Mouse (Mus musculus) limb, embryonic 14.5 days (tissue): ENCODE results near the gene Hnrnpul1. TPM values are rescaled to one million over a fixed set of nuclear protein-coding genes. Genes with fewer than 3 reads are reported as not detected.

Experiments
- ATAC-seq: fragments of 200-750 bp; cut with Nextera tagmentation; 2 replicates; pipeline ENCODE4 v1.8.0; 2017; ENCODE audit warnings: low read depth, moderate number of reproducible peaks, moderate TSS enrichment; ENCODE audit not compliant: low FRiP score
- DNase-seq: peaks from one replicate; pipeline ENCODE4 v3.0.0-alpha.2; 2015; ENCODE audit warnings: low spot score
- H3K27ac ChIP-seq: fragments of 300-500 bp; sonication (generic); replicated peaks from 2 replicates; pipeline ENCODE4 v1.5.1; 2014; ENCODE audit warnings: low read depth, mild to moderate bottlenecking, low read length, moderate library complexity, mixed read lengths
- H3K27me3 ChIP-seq: fragments of 300-500 bp; sonication (generic); 2 replicates; pipeline ENCODE4 v1.6.1; 2014; ENCODE audit warnings: low read length, mixed read lengths; ENCODE audit not compliant: control insufficient read depth, insufficient read depth
- H3K36me3 ChIP-seq: fragments of 300-500 bp; sonication (generic); 2 replicates; pipeline ENCODE4 v1.6.1; 2014; ENCODE audit warnings: mild to moderate bottlenecking, low read length, moderate library complexity, mixed read lengths; ENCODE audit not compliant: control insufficient read depth, insufficient read depth
- H3K4me1 ChIP-seq: fragments of 300-500 bp; sonication (generic); 2 replicates; pipeline ENCODE4 v1.6.1; 2014; ENCODE audit warnings: antibody characterized with exemption, low read length, mixed read lengths; ENCODE audit not compliant: control insufficient read depth, insufficient read depth
- H3K4me2 ChIP-seq: fragments of 300-500 bp; sonication (generic); replicated peaks from 2 replicates; pipeline ENCODE4 v1.6.1; 2014; ENCODE audit warnings: low read depth, mild to moderate bottlenecking, low read length, moderate library complexity; ENCODE audit not compliant: severe bottlenecking
- H3K4me3 ChIP-seq: fragments of 300-500 bp; sonication (generic); replicated peaks from 2 replicates; pipeline ENCODE4 v1.5.1; 2014; ENCODE audit warnings: low read length
- H3K9ac ChIP-seq: fragments of 300-500 bp; sonication (generic); 2 replicates; pipeline ENCODE4 v1.6.1; 2014; ENCODE audit warnings: mild to moderate bottlenecking, low read depth, low read length, moderate library complexity; ENCODE audit not compliant: severe bottlenecking
- H3K9me3 ChIP-seq: fragments of 300-500 bp; sonication (generic); 2 replicates; pipeline ENCODE4 v1.6.1; 2016; ENCODE audit warnings: low read length; ENCODE audit not compliant: control insufficient read depth
- POLR2A ChIP-seq: fragments of 200-500 bp; IDR thresholded peaks from 2 replicates; pipeline ENCODE4 v1.8.0; 2012; ENCODE audit warnings: inconsistent platforms, mild to moderate bottlenecking, moderate library complexity, borderline replicate concordance; ENCODE audit not compliant: insufficient read depth, insufficient read length; ENCODE audit errors: extremely low read depth
- WGBS: fragments of 180-500 bp; shearing (Covaris S2); extraction: QIAGEN DNeasy Blood & Tissue Kit; methylation state at CpG from one replicate; pipeline ENCODE4 v1.1.7; 2014; 5-methylcytosine and 5-hydroxymethylcytosine counted together
- polyA plus RNA-seq, 2 experiments: library from polyadenylated mRNA; depleted of rRNA in 1 of 2; stranded (reverse) in 1 of 2; unstranded in 1 of 2; fragments of >200 nt; fragmentation: Nextera tagmentation in 1 of 2; extraction: Ambion mirVana in 1 of 2; gene quantifications; 2 replicates each; pipeline versions ENCODE4 v1.2.1 to v1.2.3; 2012 to 2014

Hnrnpul1 gene
- polyA plus RNA-seq, 2 experiments, result 66.8 to 80.7 TPM

DNA sequence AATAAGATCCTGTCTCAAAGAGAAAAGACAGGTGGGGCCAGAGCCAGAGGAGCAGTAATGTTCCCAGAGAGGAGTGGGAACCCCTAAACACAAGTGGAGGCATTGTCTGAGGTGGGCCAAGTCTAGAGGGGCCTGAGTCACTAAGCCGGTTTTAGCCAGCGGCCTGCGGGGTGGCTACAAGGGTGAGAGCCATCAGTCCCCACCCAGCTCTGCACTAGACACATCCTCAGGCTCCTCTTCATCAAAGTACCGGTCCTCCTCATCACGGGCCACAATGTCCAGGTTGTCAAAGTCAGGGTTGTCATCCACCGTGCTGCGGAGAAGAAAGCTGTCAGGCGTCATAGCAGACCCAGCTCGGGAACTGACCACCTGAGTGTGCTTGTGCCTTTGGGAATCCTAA, 41.8 kb downstream of the Hnrnpul1 start:
- Histone ChIP-seq H3K36me3 (peaks cover 49% of the 10 kb centered on the region), H3K27ac (no peak overlapping the region), H3K9ac (no peak overlapping the region), H3K9me3 (no peaks in the 10 kb centered on the region), H3K4me1 (peaks cover 25% of the 10 kb centered on the region), H3K27me3 (no peaks in the 10 kb centered on the region), H3K4me3 (no peak overlapping the region), H3K4me2 (no peak overlapping the region)
- ATAC-seq (no peak), DNase-seq (no peak)
- 89% methylated on average over 9 of the region's 9 CpGs for WGBS
- no peak for TF ChIP-seq POLR2A

DNA sequence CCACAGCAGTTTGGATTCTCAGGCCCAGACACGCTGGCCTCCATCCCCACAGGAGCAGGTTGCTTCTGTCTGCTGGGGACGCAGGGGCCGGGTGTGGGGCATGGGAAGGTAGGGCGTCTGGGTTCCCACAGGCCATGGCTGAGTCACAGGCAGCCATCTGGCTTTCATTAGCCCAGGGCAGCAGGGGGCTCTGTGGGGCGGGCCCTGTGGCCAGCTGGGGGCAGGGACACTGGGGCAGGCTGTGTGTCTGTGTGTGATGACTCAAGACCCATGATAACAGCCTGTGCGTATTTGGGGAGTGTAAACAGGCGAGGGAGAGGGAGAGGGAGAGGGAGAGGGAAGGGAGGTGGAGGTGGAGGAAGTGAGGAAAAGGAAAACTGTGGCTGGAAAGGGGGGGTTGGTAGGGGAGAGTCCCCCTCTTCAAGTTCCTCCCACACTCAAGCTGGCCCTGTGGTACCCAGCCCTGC, 42.8 kb downstream of the Hnrnpul1 start:
- ATAC-seq, result 0 out of 2 replicates have a peak, but pooled peaks have one; percentile 16
- Histone ChIP-seq H3K27me3 (no peaks in the 10 kb centered on the region), H3K4me2 (no peak overlapping the region), H3K4me1 (peaks cover 23% of the 10 kb centered on the region), H3K4me3 (no peak overlapping the region), H3K36me3 (peaks cover 49% of the 10 kb centered on the region), H3K9me3 (no peaks in the 10 kb centered on the region), H3K9ac (0 out of 2 replicates have a peak overlapping the region, but pooled peaks have one; percentile 25), H3K27ac (no peak overlapping the region)
- DNase-seq, result no peak
- WGBS, result 16% methylated on average over 7 of the region's 7 CpGs
- TF ChIP-seq POLR2A, result no peak

DNA sequence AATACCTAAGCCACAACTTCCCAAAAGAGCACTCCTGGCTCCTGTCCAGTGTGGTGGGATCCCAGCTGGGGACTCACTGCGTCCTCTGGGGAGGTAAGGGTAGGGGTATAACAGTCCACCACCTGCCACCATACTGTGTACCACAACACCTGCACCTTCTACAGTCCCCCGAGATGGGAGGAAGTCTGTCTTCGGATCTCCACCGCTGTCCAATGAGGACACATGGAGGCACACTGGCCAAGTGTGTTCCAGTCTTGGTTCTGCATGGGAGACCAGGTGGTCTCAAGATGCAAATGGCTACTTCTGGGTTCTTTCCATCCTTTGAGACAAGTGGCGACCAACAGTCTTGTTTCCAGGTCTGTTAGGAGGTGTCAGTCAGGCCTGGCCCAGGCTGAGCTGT, 43.4 kb downstream of the Hnrnpul1 start:
- Histone ChIP-seq H3K36me3 (peaks cover 43% of the 10 kb centered on the region), H3K9ac (0 out of 2 replicates have a peak overlapping the region, but pooled peaks have one; percentile 34), H3K4me1 (peaks cover 23% of the 10 kb centered on the region), H3K27ac (no peak overlapping the region), H3K4me3 (no peak overlapping the region), H3K4me2 (no peak overlapping the region), H3K9me3 (no peaks in the 10 kb centered on the region), H3K27me3 (no peaks in the 10 kb centered on the region)
- no peak for TF ChIP-seq POLR2A
- DNase-seq, result no peak
- ATAC-seq, result no peak
- 51% methylated on average over 5 of the region's 5 CpGs for WGBS

DNA sequence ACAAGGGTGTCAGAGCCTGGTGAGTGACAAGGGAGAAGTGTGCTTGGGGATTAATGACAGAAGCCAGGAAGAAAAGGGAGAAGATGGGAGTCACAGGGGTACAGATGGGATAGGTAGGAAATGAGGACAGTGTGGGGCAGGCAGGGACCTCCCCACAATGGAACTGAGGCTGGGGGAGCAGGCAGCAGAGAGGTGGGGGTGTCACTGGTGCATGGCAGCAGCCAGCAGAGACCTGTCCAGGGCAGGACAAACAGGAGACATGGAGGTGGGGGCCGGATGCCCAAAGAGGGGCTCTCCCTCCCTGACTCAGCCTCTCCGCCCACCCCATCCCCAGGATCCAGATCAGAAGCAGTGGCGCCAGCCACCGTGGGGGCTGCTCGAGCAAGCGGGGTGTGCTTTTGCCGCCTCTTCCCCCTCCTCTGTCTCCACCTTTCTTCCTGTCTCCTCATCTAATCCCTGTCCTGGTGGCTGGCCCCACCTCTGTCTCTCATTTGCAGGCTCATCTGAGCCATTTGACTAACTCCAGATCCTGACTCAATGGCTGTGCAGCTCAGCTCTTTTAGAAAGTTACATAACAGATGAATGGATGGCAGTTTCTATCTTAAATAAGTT, 43.9 kb downstream of the Hnrnpul1 start:
- ATAC-seq, result 0 out of 2 replicates have a peak, but pooled peaks have one; percentile 5
- H3K4me1 ChIP-seq, result peaks cover 23% of the 10 kb centered on the region

DNA sequence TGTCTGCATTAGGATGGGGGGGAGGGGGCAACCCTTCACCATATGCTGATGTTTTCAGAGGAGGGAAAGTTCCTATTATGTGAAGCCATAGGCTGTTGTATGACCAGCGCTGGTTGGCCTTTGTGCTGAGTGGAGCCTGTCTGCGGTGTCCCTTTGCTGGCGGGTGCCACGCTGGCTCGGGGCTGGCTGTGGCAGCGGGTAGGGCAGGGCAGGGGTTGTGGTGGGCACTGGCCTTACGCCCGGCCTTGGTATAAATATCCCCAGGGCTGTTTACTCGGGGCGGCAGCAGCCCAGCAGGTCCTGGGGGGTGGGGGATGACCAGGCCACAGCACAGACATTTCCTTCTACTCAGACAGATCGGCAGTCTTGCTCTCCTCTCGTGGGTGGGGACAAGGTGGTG, 44.6 kb downstream of the Hnrnpul1 start:
- H3K4me1 ChIP-seq, result peaks cover 23% of the 10 kb centered on the region
- peak overlapping the region; percentile 34; the same call in 1 of the 2 replicates for H3K9ac ChIP-seq
- no peak overlapping the region for H3K4me3 ChIP-seq
- 0 out of 2 replicates have a peak overlapping the region, but pooled peaks have one; percentile 25 for H3K4me2 ChIP-seq
- H3K27me3 ChIP-seq, result no peaks in the 10 kb centered on the region
- 20% methylated on average over 12 of the region's 12 CpGs for WGBS
- H3K36me3 ChIP-seq, result peaks cover 31% of the 10 kb centered on the region
- DNase-seq, result no peak
- H3K27ac ChIP-seq, result no peak overlapping the region
- H3K9me3 ChIP-seq, result no peaks in the 10 kb centered on the region
- TF ChIP-seq POLR2A, result no peak
- ATAC-seq, result no peak

More for the DNA sequence above, 43.9 kb downstream of the Hnrnpul1 start:
- Histone ChIP-seq H3K4me2 (peak overlapping the region; percentile 25; the same call in 1 of the 2 replicates), H3K27ac (no peak overlapping the region), H3K36me3 (peaks cover 38% of the 10 kb centered on the region), H3K9ac (peak overlapping the region; percentile 34; the same call in 1 of the 2 replicates), H3K9me3 (no peaks in the 10 kb centered on the region), H3K27me3 (no peaks in the 10 kb centered on the region), H3K4me3 (no peak overlapping the region)
- no peak for TF ChIP-seq POLR2A
- no peak for DNase-seq
- 4% methylated on average over 7 of the region's 7 CpGs for WGBS
